Comparison of ENCODE assay signal across 27 mouse cellular contexts in genomic region chr7:98690126-98690525, GRCm38 (mm10). TPM values are rescaled to one million over a fixed set of nuclear protein-coding genes. Genes with fewer than 3 reads are reported as not detected.
DNase-seq lines count a peak whose midpoint lies in the region; ATAC-seq and TF ChIP-seq lines count a peak whose summit lies in the region.
"Had no signal": no experiment of that assay in that cellular context is flagged by ENCODE, and none has a peak within 500 bp of the region (broad histone marks: within the 10 kb centered on the region; RNA-seq: fewer than 3 reads in every experiment).

No protein-coding gene starts in this region.

- H3K4me3 ChIP-seq in embryonic facial prominence, embryonic 12.5 days, result no peak overlapping the region
- H3K4me3 ChIP-seq in embryonic facial prominence, embryonic 10.5 days, result no peak overlapping the region
- H3K4me3 ChIP-seq in intestine, postnatal 0 days (ENCODE audit: low read depth, low read length), result no peak overlapping the region
- H3K4me3 ChIP-seq in intestine, embryonic 15.5 days (replicated peaks), result no peak overlapping the region
- H3K4me3 ChIP-seq in midbrain, embryonic 11.5 days (ENCODE audit: low read depth, low read length), result no peak overlapping the region
- H3K4me3 ChIP-seq in midbrain, embryonic 10.5 days, result no peak overlapping the region
- H3K4me3 ChIP-seq: embryonic facial prominence, embryonic 13.5 days; embryonic facial prominence, embryonic 15.5 days; erythroblast, embryonic 14.5 days; forebrain, embryonic 10.5 days; forebrain, embryonic 12.5 days had no signal

- H3K9ac ChIP-seq in embryonic facial prominence, embryonic 12.5 days, result no peak overlapping the region
- H3K9ac ChIP-seq in intestine, postnatal 0 days (ENCODE audit: low read depth, low read length), result no peak overlapping the region
- no peak overlapping the region for H3K9ac ChIP-seq in intestine, embryonic 15.5 days
- no peak overlapping the region for H3K9ac ChIP-seq in midbrain, embryonic 11.5 days (ENCODE audit: low read length)
- H3K9ac ChIP-seq: embryonic facial prominence, embryonic 13.5 days; embryonic facial prominence, embryonic 15.5 days; forebrain, embryonic 12.5 days had no signal

- H3K4me1 ChIP-seq in embryonic facial prominence, embryonic 12.5 days, result peaks cover 22% of the 10 kb centered on the region
- peaks cover 28% of the 10 kb centered on the region for H3K4me1 ChIP-seq in embryonic facial prominence, embryonic 10.5 days
- peaks cover 6% of the 10 kb centered on the region; the same call in 1 of the 2 replicates for H3K4me1 ChIP-seq in intestine, postnatal 0 days (replicated peaks; ENCODE audit: control insufficient read depth, insufficient read depth, low read length)
- peaks cover 5% of the 10 kb centered on the region for H3K4me1 ChIP-seq in intestine, embryonic 15.5 days (replicated peaks)
- no peaks in the 10 kb centered on the region for H3K4me1 ChIP-seq in midbrain, embryonic 11.5 days (ENCODE audit: control insufficient read depth, insufficient read depth, low read length)
- peaks cover 10% of the 10 kb centered on the region for H3K4me1 ChIP-seq in midbrain, embryonic 10.5 days

- no peaks in the 10 kb centered on the region for H3K36me3 ChIP-seq in embryonic facial prominence, embryonic 12.5 days
- H3K36me3 ChIP-seq in embryonic facial prominence, embryonic 10.5 days (replicated peaks), result no peaks in the 10 kb centered on the region
- H3K36me3 ChIP-seq in intestine, postnatal 0 days (ENCODE audit: control insufficient read depth, insufficient read depth), result no peaks in the 10 kb centered on the region
- no peaks in the 10 kb centered on the region for H3K36me3 ChIP-seq in intestine, embryonic 15.5 days
- H3K36me3 ChIP-seq in midbrain, embryonic 11.5 days (ENCODE audit: control insufficient read depth, insufficient read depth, low read length), result no peaks in the 10 kb centered on the region
- H3K36me3 ChIP-seq in midbrain, embryonic 10.5 days, result no peaks in the 10 kb centered on the region
- H3K36me3 ChIP-seq: embryonic facial prominence, embryonic 13.5 days; embryonic facial prominence, embryonic 15.5 days; forebrain, embryonic 10.5 days; forebrain, embryonic 12.5 days; G1E had no signal

- H3K27ac ChIP-seq in embryonic facial prominence, embryonic 12.5 days, result peak overlapping the region; percentile 46; the same call in 1 of the 2 replicates
- H3K27ac ChIP-seq in embryonic facial prominence, embryonic 10.5 days (replicated peaks), result no peak overlapping the region
- peak overlapping the region; percentile 41 for H3K27ac ChIP-seq in intestine, postnatal 0 days (ENCODE audit: low read depth, low read length)
- H3K27ac ChIP-seq in intestine, embryonic 15.5 days, result no peak overlapping the region
- H3K27ac ChIP-seq in midbrain, embryonic 11.5 days (ENCODE audit: low read depth, low read length), result no peak overlapping the region
- no peak overlapping the region for H3K27ac ChIP-seq in midbrain, embryonic 10.5 days (replicated peaks)
- H3K27ac ChIP-seq: embryonic facial prominence, embryonic 13.5 days; embryonic facial prominence, embryonic 15.5 days; forebrain, embryonic 10.5 days; forebrain, embryonic 12.5 days had no signal

- no peak for DNase-seq in embryonic facial prominence, embryonic 10.5 days (ENCODE audit: low spot score)
- DNase-seq in midbrain, embryonic 11.5 days (ENCODE audit: low spot score, missing footprints), result peak; percentile 51
- DNase-seq in midbrain, embryonic 10.5 days (ENCODE audit: low spot score), result no peak
- DNase-seq: adrenal gland, adult 8-10 months; adrenal gland, postnatal 14 days; adrenal gland, postnatal 36 days; B cell, adult 2 months; cerebellum, adult 11-12 months; cerebellum, adult 2 months; cerebellum, adult 9-11 months; cerebellum, postnatal 14 days; cerebellum, postnatal 36 days had no signal

- no peak for ATAC-seq in embryonic facial prominence, embryonic 12.5 days (ENCODE audit: insufficient number of reproducible peaks, insufficient read depth, low FRiP score, low TSS enrichment)
- no peak for ATAC-seq in intestine, postnatal 0 days
- no peak for ATAC-seq in intestine, embryonic 15.5 days
- ATAC-seq in midbrain, embryonic 11.5 days (ENCODE audit: low FRiP score), result no peak
- ATAC-seq: activated CD4-positive, CD25-positive, alpha-beta regulatory T cell, adult 4 months; CD4-positive, CD25-positive, alpha-beta regulatory T cell, adult 4 months; forebrain, embryonic 14.5 days; forebrain, embryonic 16.5 days; Patski had no signal

- WGBS in embryonic facial prominence, embryonic 12.5 days, result 85% methylated on average over 1 of the region's 1 CpGs
- 85% methylated on average over 1 of the region's 1 CpGs for WGBS in embryonic facial prominence, embryonic 10.5 days
- 77% methylated on average over 1 of the region's 1 CpGs for WGBS in intestine, postnatal 0 days
- 84% methylated on average over 1 of the region's 1 CpGs for WGBS in intestine, embryonic 15.5 days
- 77% methylated on average over 1 of the region's 1 CpGs for WGBS in midbrain, embryonic 11.5 days
- 95% methylated on average over 1 of the region's 1 CpGs for WGBS in midbrain, embryonic 10.5 days

- TF ChIP-seq CTCF in intestine, postnatal 0 days (IDR thresholded peaks at IDR 0.05; ENCODE audit: low read depth), result no peak

- H3K27me3 ChIP-seq in embryonic facial prominence, embryonic 12.5 days, result no peaks in the 10 kb centered on the region
- H3K27me3 ChIP-seq in embryonic facial prominence, embryonic 10.5 days (replicated peaks; ENCODE audit: low read depth, poor library complexity, severe bottlenecking), result no peaks in the 10 kb centered on the region
- no peaks in the 10 kb centered on the region for H3K27me3 ChIP-seq in intestine, postnatal 0 days (replicated peaks; ENCODE audit: control insufficient read depth, insufficient read depth, low read length)
- no peaks in the 10 kb centered on the region for H3K27me3 ChIP-seq in intestine, embryonic 15.5 days (replicated peaks)
- no peaks in the 10 kb centered on the region for H3K27me3 ChIP-seq in midbrain, embryonic 11.5 days (ENCODE audit: control insufficient read depth, insufficient read depth, low read length)
- no peaks in the 10 kb centered on the region for H3K27me3 ChIP-seq in midbrain, embryonic 10.5 days (ENCODE audit: low read depth, poor library complexity, severe bottlenecking)
- H3K27me3 ChIP-seq: CH12.LX; embryonic facial prominence, embryonic 13.5 days; embryonic facial prominence, embryonic 15.5 days; forebrain, embryonic 12.5 days; Patski had no signal

- no peaks in the 10 kb centered on the region for H3K9me3 ChIP-seq in embryonic facial prominence, embryonic 12.5 days
- no peaks in the 10 kb centered on the region for H3K9me3 ChIP-seq in embryonic facial prominence, embryonic 10.5 days
- H3K9me3 ChIP-seq in intestine, postnatal 0 days (ENCODE audit: control insufficient read depth), result no peaks in the 10 kb centered on the region
- no peaks in the 10 kb centered on the region for H3K9me3 ChIP-seq in intestine, embryonic 15.5 days
- no peaks in the 10 kb centered on the region for H3K9me3 ChIP-seq in midbrain, embryonic 11.5 days (ENCODE audit: control insufficient read depth, low read length)
- H3K9me3 ChIP-seq in midbrain, embryonic 10.5 days (replicated peaks), result no peaks in the 10 kb centered on the region
- H3K9me3 ChIP-seq: embryonic facial prominence, embryonic 13.5 days; embryonic facial prominence, embryonic 15.5 days; forebrain, embryonic 10.5 days; forebrain, embryonic 12.5 days; G1E had no signal

- H3K4me2 ChIP-seq in embryonic facial prominence, embryonic 12.5 days (replicated peaks), result no peak overlapping the region
- H3K4me2 ChIP-seq in intestine, postnatal 0 days (replicated peaks; ENCODE audit: low read depth), result no peak overlapping the region
- no peak overlapping the region for H3K4me2 ChIP-seq in intestine, embryonic 15.5 days (replicated peaks)
- H3K4me2 ChIP-seq in midbrain, embryonic 11.5 days, result no peak overlapping the region
- H3K4me2 ChIP-seq: embryonic facial prominence, embryonic 13.5 days; embryonic facial prominence, embryonic 15.5 days; forebrain, embryonic 12.5 days had no signal

RNA-seq across cellular contexts. Expression of gene Thap12, which starts 12.8 kb away (rescaled TPM):
- 77.9 and 89.2 TPM in 2 replicates for polyA plus RNA-seq in embryonic facial prominence, embryonic 12.5 days (2016; fragmentation: Nextera tagmentation; extraction: Ambion mirVana)
- polyA plus RNA-seq in embryonic facial prominence, embryonic 10.5 days (2016; fragmentation: Nextera tagmentation; extraction: Ambion mirVana), result 56.8 and 57.5 TPM in 2 replicates
- polyA plus RNA-seq in intestine, postnatal 0 days (2015; fragmentation: Nextera tagmentation; extraction: Ambion mirVana), result 21.8 and 24.6 TPM in 2 replicates
- 41.8 and 43.4 TPM in 2 replicates for polyA plus RNA-seq in intestine, embryonic 15.5 days (2015; fragmentation: Nextera tagmentation; extraction: Ambion mirVana)
- 91.3 and 95.2 TPM in 2 replicates for polyA plus RNA-seq in midbrain, embryonic 11.5 days (2014; fragmentation: Nextera tagmentation; extraction: Ambion mirVana)
- 60.6 and 63.9 TPM in 2 replicates for polyA plus RNA-seq in midbrain, embryonic 10.5 days (2016; fragmentation: Nextera tagmentation; extraction: Ambion mirVana)

RNA-seq across cellular contexts. Expression of gene Emsy, which starts 33.5 kb away (rescaled TPM):
- 32.6 and 35.2 TPM in 2 replicates for polyA plus RNA-seq in embryonic facial prominence, embryonic 12.5 days (2016; fragmentation: Nextera tagmentation; extraction: Ambion mirVana)
- polyA plus RNA-seq in embryonic facial prominence, embryonic 10.5 days (2016; fragmentation: Nextera tagmentation; extraction: Ambion mirVana), result 46.3 and 47.6 TPM in 2 replicates
- polyA plus RNA-seq in intestine, postnatal 0 days (2015; fragmentation: Nextera tagmentation; extraction: Ambion mirVana), result 5.8 and 7.0 TPM in 2 replicates
- polyA plus RNA-seq in intestine, embryonic 15.5 days (2015; fragmentation: Nextera tagmentation; extraction: Ambion mirVana), result 15.7 and 19.6 TPM in 2 replicates
- polyA plus RNA-seq in midbrain, embryonic 11.5 days (2014; fragmentation: Nextera tagmentation; extraction: Ambion mirVana), result 65.4 and 67.9 TPM in 2 replicates
- 38.1 and 42.9 TPM in 2 replicates for polyA plus RNA-seq in midbrain, embryonic 10.5 days (2016; fragmentation: Nextera tagmentation; extraction: Ambion mirVana)

Comparison
In these comparisons a context has a peak if more than half of its experiments do, and no peak if none do; other contexts are left out.
1. H3K27ac ChIP-seq: peak in embryonic facial prominence, embryonic 12.5 days (single experiment) and intestine, postnatal 0 days (single experiment); none in embryonic facial prominence, embryonic 10.5 days (single experiment), intestine, embryonic 15.5 days (single experiment), midbrain, embryonic 11.5 days (single experiment) and midbrain, embryonic 10.5 days (single experiment).